Mouse (Mus musculus): ENCODE results near the gene Ticrr. TPM values are rescaled to one million over a fixed set of nuclear protein-coding genes. Genes with fewer than 3 reads are reported as not detected.

The Ticrr gene
- polyA plus RNA-seq, 1 experiment, result 1.9 TPM

- H3K9me3 ChIP-seq, result peaks cover 5% of the 10 kb centered on the region; the same call in 1 of the 2 replicates
- peaks cover 74% of the 10 kb centered on the region for H3K27me3 ChIP-seq (replicated peaks)
- no peaks in the 10 kb centered on the region for H3K36me3 ChIP-seq (replicated peaks; ENCODE audit: low read length)
- TF ChIP-seq FLI1 (IDR thresholded peaks at IDR 0.05; ENCODE audit: low read length) (no peak), GATA1 (IDR thresholded peaks at IDR 0.05; ENCODE audit: borderline replicate concordance, low read length) (no peak)
- H3K4me3 ChIP-seq (replicated peaks), result peak overlapping the region; percentile 92
- H3K4me1 ChIP-seq, result peaks cover 19% of the 10 kb centered on the region
Observed at GRCm38 (mm10) chr7:79721386-79721977, 61.5 kb downstream of the Ticrr start.

GRCm38 (mm10) chr7:79727091-79727490 lies 67.1 kb downstream of the Ticrr start:
- H3K4me3 ChIP-seq (replicated peaks), result no peak overlapping the region
- peaks cover 54% of the 10 kb centered on the region for H3K27me3 ChIP-seq (replicated peaks)
- no peaks in the 10 kb centered on the region for H3K9me3 ChIP-seq
- no peaks in the 10 kb centered on the region for H3K36me3 ChIP-seq (replicated peaks; ENCODE audit: low read length)
- peaks cover 30% of the 10 kb centered on the region for H3K4me1 ChIP-seq
- TF ChIP-seq FLI1 (IDR thresholded peaks at IDR 0.05; ENCODE audit: low read length), result no peak

DNA sequence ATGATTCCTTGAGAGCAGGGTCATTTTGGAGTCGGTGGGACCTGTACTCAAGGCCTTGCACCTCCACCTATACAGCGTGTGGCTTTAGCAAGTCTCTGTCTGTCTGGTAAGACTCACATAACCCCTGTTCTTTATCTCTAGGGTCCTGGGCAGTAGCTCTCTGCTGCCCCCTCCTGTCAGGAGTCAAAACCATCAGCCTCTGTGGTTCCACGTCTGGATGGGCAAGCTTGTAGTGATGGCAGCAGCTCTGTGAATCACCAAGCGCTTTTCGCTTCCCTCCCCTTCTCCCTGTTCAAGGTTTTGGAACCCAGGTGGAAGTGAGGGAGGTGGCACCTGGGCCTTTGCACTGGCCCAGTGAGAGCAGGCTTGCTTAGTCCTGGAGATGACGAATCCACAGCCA lies 68.2 kb downstream of the Ticrr start:
- TF ChIP-seq FLI1 (IDR thresholded peaks at IDR 0.05; ENCODE audit: low read length) (no peak), GATA1 (IDR thresholded peaks at IDR 0.05; ENCODE audit: borderline replicate concordance, low read length) (no peak)
- H3K36me3 ChIP-seq (replicated peaks; ENCODE audit: low read length), result no peaks in the 10 kb centered on the region
- no peaks in the 10 kb centered on the region for H3K9me3 ChIP-seq
- H3K4me3 ChIP-seq (replicated peaks), result peak overlapping the region; percentile 33
- H3K4me1 ChIP-seq, result peaks cover 23% of the 10 kb centered on the region
- H3K27me3 ChIP-seq (replicated peaks), result peaks cover 48% of the 10 kb centered on the region

GRCm38 (mm10) chr7:79729169-79729568 lies 69.2 kb downstream of the Ticrr start:
- Histone ChIP-seq H3K36me3 (replicated peaks; ENCODE audit: low read length) (no peaks in the 10 kb centered on the region), H3K9me3 (no peaks in the 10 kb centered on the region), H3K27me3 (replicated peaks) (peaks cover 48% of the 10 kb centered on the region), H3K4me1 (peaks cover 23% of the 10 kb centered on the region), H3K4me3 (replicated peaks) (no peak overlapping the region)
- no peak for TF ChIP-seq FLI1 (IDR thresholded peaks at IDR 0.05; ENCODE audit: low read length)
- no peak for TF ChIP-seq GATA1 (IDR thresholded peaks at IDR 0.05; ENCODE audit: borderline replicate concordance, low read length)

- Histone ChIP-seq H3K36me3 (replicated peaks; ENCODE audit: low read length) (no peaks in the 10 kb centered on the region), H3K4me3 (replicated peaks) (peak overlapping the region; percentile 64), H3K4me1 (peaks cover 23% of the 10 kb centered on the region), H3K27me3 (replicated peaks) (peaks cover 52% of the 10 kb centered on the region), H3K9me3 (no peaks in the 10 kb centered on the region)
- TF ChIP-seq GATA1 (IDR thresholded peaks at IDR 0.05; ENCODE audit: borderline replicate concordance, low read length), result no peak
- no peak for TF ChIP-seq FLI1 (IDR thresholded peaks at IDR 0.05; ENCODE audit: low read length)
Observed at GRCm38 (mm10) chr7:79729743-79730370, 69.9 kb downstream of the Ticrr start.

GRCm38 (mm10) chr7:79731438-79731837 lies 71.4 kb downstream of the Ticrr start:
- Histone ChIP-seq H3K36me3 (replicated peaks; ENCODE audit: low read length) (no peaks in the 10 kb centered on the region), H3K4me1 (peaks cover 23% of the 10 kb centered on the region), H3K27me3 (replicated peaks) (peaks cover 49% of the 10 kb centered on the region), H3K4me3 (replicated peaks) (no peak overlapping the region), H3K9me3 (no peaks in the 10 kb centered on the region)
- TF ChIP-seq GATA1 (IDR thresholded peaks at IDR 0.05; ENCODE audit: borderline replicate concordance, low read length), result no peak
- TF ChIP-seq FLI1 (IDR thresholded peaks at IDR 0.05; ENCODE audit: low read length), result no peak

DNA sequence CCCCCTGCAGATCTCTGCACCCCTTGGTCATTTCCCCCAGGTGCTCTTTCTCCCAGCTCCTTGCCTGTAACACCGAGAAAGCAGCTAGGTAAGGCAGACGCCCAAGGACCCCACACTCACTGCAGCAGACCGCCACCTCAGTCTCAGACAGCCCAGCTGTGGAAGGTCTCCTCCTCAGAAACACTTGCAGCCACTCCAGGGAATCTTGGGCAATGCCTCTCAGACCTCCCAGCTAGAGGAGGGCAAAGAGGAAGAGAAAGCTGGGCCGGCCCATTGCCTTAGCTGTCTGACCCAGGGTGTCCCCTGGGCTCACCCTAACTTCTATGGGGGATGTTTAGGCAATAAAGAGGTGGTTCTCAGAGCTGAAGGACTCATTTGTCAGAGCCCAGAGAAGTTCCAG lies 72.6 kb downstream of the Ticrr start, which contains the start of gene Plin1:
Gene Plin1, minus strand, starts transcription at position 282 of the 400 bp plus-strand sequence.
- TF ChIP-seq FLI1 (IDR thresholded peaks at IDR 0.05; ENCODE audit: low read length) (no peak), GATA1 (IDR thresholded peaks at IDR 0.05; ENCODE audit: borderline replicate concordance, low read length) (no peak)
- H3K4me1 ChIP-seq, result peaks cover 18% of the 10 kb centered on the region
- no peak within 1 kb of the TSS for H3K4me3 ChIP-seq (replicated peaks)
- no peaks in the 10 kb centered on the region for H3K36me3 ChIP-seq (replicated peaks; ENCODE audit: low read length)
- H3K27me3 ChIP-seq (replicated peaks), result peaks cover 55% of the 10 kb centered on the region
- no peaks in the 10 kb centered on the region for H3K9me3 ChIP-seq

DNA sequence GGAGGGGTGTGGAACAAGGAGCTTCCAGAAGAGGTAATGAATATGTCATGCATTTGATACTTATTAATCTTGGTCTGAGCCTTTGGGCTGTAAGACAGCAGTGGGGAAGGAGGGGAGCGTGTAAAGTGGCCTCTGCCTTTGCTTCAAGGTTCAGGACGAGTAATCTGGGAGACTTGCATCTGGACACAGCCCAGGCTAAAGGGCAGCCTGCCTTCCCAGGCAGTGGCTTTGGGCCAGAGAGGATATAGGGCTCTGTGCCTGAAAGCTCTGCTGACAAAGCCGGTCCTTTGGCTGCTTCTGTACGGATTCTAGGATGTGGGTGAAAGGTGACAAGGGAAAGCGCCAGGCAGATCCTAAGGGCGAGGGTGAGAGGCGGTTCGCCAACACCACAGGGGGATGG lies 74.6 kb downstream of the Ticrr start:
- H3K4me1 ChIP-seq, result peaks cover 2% of the 10 kb centered on the region
- TF ChIP-seq FLI1 (IDR thresholded peaks at IDR 0.05; ENCODE audit: low read length) (no peak), GATA1 (IDR thresholded peaks at IDR 0.05; ENCODE audit: borderline replicate concordance, low read length) (no peak)
- no peak overlapping the region for H3K4me3 ChIP-seq (replicated peaks)
- H3K36me3 ChIP-seq (replicated peaks; ENCODE audit: low read length), result no peaks in the 10 kb centered on the region
- H3K27me3 ChIP-seq (replicated peaks), result peaks cover 61% of the 10 kb centered on the region
- no peaks in the 10 kb centered on the region for H3K9me3 ChIP-seq

DNA sequence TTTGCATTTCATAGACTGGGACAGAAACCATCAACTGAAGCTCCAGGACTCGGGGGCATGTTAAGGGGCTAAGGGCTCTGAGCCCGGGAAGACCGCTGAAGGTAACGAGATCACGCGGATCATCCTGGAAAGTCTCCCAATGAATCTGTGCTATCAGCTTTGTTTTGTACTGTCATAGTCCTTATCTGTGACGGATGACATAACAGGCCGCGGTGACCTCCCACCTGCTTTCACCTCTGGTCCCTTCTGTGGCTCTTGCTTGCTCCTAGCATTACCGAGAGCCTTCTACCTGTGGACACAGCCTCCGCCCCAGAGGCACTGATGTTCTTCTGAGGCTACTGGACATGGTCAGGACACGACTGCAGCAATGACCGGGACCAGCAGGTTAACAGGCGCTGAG lies 76.5 kb downstream of the Ticrr start:
- no peak overlapping the region for H3K4me3 ChIP-seq (replicated peaks)
- TF ChIP-seq FLI1 (IDR thresholded peaks at IDR 0.05; ENCODE audit: low read length), result no peak
- no peaks in the 10 kb centered on the region for H3K9me3 ChIP-seq
- H3K36me3 ChIP-seq (replicated peaks; ENCODE audit: low read length), result no peaks in the 10 kb centered on the region
- peaks cover 3% of the 10 kb centered on the region; the same call in 1 of the 2 replicates for H3K4me1 ChIP-seq
- H3K27me3 ChIP-seq (replicated peaks), result peaks cover 51% of the 10 kb centered on the region

DNA sequence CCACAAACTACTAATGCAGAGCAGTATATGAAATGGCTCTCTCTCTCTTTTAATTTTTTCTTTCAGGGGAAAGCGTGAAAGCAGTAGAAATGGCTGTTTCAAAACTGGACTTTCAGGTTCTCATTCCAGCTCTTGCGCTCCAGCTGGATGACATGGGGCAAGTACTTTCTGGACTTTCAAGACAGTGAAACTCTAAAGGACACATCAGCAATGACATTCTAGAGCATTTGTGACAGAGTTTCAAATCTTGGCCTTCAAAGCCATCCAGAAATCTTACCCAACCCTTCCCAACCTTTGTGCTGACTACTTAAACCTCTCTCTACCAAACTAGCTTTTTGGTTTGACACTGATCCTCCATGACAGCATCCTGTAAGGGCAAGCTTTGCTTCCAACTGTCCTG lies 78.9 kb downstream of the Ticrr start:
- H3K9me3 ChIP-seq, result no peaks in the 10 kb centered on the region
- TF ChIP-seq GATA1 (IDR thresholded peaks at IDR 0.05; ENCODE audit: borderline replicate concordance, low read length) (no peak), FLI1 (IDR thresholded peaks at IDR 0.05; ENCODE audit: low read length) (no peak)

More for the DNA sequence above, 78.9 kb downstream of the Ticrr start:
- peaks cover 42% of the 10 kb centered on the region for H3K27me3 ChIP-seq (replicated peaks)
- H3K4me3 ChIP-seq (replicated peaks), result no peak overlapping the region
- peaks cover 18% of the 10 kb centered on the region for H3K4me1 ChIP-seq
- no peaks in the 10 kb centered on the region for H3K36me3 ChIP-seq (replicated peaks; ENCODE audit: low read length)
